Mouse (Mus musculus): ENCODE results near the gene Cfdp1.

GRCm38 (mm10) chr8:111832983-111833382, 21.1 kb downstream of the Cfdp1 start:
- TF ChIP-seq CTCF (IDR thresholded peaks at IDR 0.05; ENCODE audit: low read depth) (no peak), EP300 (IDR thresholded peaks at IDR 0.05; ENCODE audit: low read depth) (no peak)

Data from liver, postnatal 0 days (tissue).